Mouse (Mus musculus) CD4-positive, CD25-positive, alpha-beta regulatory T cell, adult 4 months (primary cell): Measurements from ENCODE around the gene Rdh16f2. TPM values are rescaled to one million over a fixed set of nuclear protein-coding genes. Genes with fewer than 3 reads are reported as not detected.
"Not testable (repeated sequence)": the region's sequence is repeated elsewhere in the genome, so short reads cannot be mapped to it uniquely, and the experiment has no call there.

Experiments
- ATAC-seq: one replicate; pipeline ENCODE4 v1.8.0; 2017
- polyA plus RNA-seq, 2 experiments: library from polyadenylated mRNA; unstranded; fragments of 100-300 nt; shearing (Covaris generic); gene quantifications; one replicate each; pipeline ENCODE4 v1.2.1; 2017

The Rdh16f2 gene
- polyA plus RNA-seq, 2 experiments from 2014 or later, result not detected

- ATAC-seq, result no peak
These were observed 25.2 kb downstream of the Rdh16f2 start for GRCm38 (mm10) chr10:127891481-127891880.

GRCm38 (mm10) chr10:127893163-127894022 is 27.1 kb downstream of the Rdh16f2 start:
- ATAC-seq, result not testable (repeated sequence)

GRCm38 (mm10) chr10:127896705-127897104 is 30.4 kb downstream of the Rdh16f2 start:
- ATAC-seq, result no peak

- no peak for ATAC-seq
These were observed 31.2 kb downstream of the Rdh16f2 start for GRCm38 (mm10) chr10:127897506-127897905.

- no peak for ATAC-seq
These were observed 31.9 kb downstream of the Rdh16f2 start, which contains the start of gene Sdr9c7 for GRCm38 (mm10) chr10:127898218-127898617. Sdr9c7 (plus strand) TSS chr10:127898518.

- no peak for ATAC-seq
These were observed 33.5 kb downstream of the Rdh16f2 start for GRCm38 (mm10) chr10:127899783-127900182.

GRCm38 (mm10) chr10:127901751-127902150 is 35.5 kb downstream of the Rdh16f2 start:
- ATAC-seq, result no peak

- ATAC-seq, result no peak
These were observed 36.8 kb downstream of the Rdh16f2 start for GRCm38 (mm10) chr10:127903116-127903515.

- no peak for ATAC-seq
These were observed 38.6 kb downstream of the Rdh16f2 start for GRCm38 (mm10) chr10:127904718-127905446.

- no peak for ATAC-seq
These were observed 39.9 kb downstream of the Rdh16f2 start for GRCm38 (mm10) chr10:127906138-127906537.

- no peak for ATAC-seq
These were observed 41.2 kb downstream of the Rdh16f2 start for GRCm38 (mm10) chr10:127907386-127907951.

GRCm38 (mm10) chr10:127915578-127915977 is 49.3 kb downstream of the Rdh16f2 start:
- ATAC-seq, result no peak

GRCm38 (mm10) chr10:127917183-127917582 is 50.9 kb downstream of the Rdh16f2 start:
- ATAC-seq, result not testable (repeated sequence)

GRCm38 (mm10) chr10:127917651-127918050 is 51.4 kb downstream of the Rdh16f2 start:
- ATAC-seq, result no peak

- ATAC-seq, result no peak
These were observed 56.0 kb downstream of the Rdh16f2 start for GRCm38 (mm10) chr10:127922241-127922640.

GRCm38 (mm10) chr10:127923024-127923423 is 56.8 kb downstream of the Rdh16f2 start:
- ATAC-seq, result no peak

- ATAC-seq, result no peak
These were observed 58.5 kb downstream of the Rdh16f2 start for GRCm38 (mm10) chr10:127924597-127925378.

Other genes starting within 250 kb of the Rdh16f2 start
- under 1 TPM; 0.30 to 0.96 TPM for gene Lrp1, start 245.3 kb upstream of the Rdh16f2 start, polyA plus RNA-seq
- 100 to 1,000 TPM; 173 to 320 TPM for gene Stat6, start 223.5 kb upstream of the Rdh16f2 start, polyA plus RNA-seq
- gene Nemp1, start 199.6 kb upstream of the Rdh16f2 start, polyA plus RNA-seq, result 1 to 10 TPM; 2.5 to 4.0 TPM
- gene Nab2, start 197.9 kb upstream of the Rdh16f2 start, polyA plus RNA-seq, result 10 to 100 TPM in 1 of 2 experiments, 1 to 10 TPM in 1; 8.9 to 10.8 TPM
- not detected for gene Myo1a, start 161.3 kb upstream of the Rdh16f2 start, polyA plus RNA-seq
- gene Tac2, start 142.0 kb upstream of the Rdh16f2 start, polyA plus RNA-seq, result not detected
- under 1 TPM; 0.57 to 0.81 TPM for gene Zbtb39, start 126.9 kb upstream of the Rdh16f2 start, polyA plus RNA-seq
- gene Gpr182, start 114.7 kb upstream of the Rdh16f2 start, polyA plus RNA-seq, result under 1 TPM in 1 of 2 experiments, not detected in 1; 0.29 TPM
- gene Rdh1, start 106.8 kb upstream of the Rdh16f2 start, polyA plus RNA-seq, result under 1 TPM in 1 of 2 experiments, not detected in 1; 0.27 TPM
- gene Rdh16f1, start 106.7 kb upstream of the Rdh16f2 start, polyA plus RNA-seq, result under 1 TPM in 1 of 2 experiments, not detected in 1; 0.40 TPM
- 1 to 10 TPM in 1 of 2 experiments, not detected in 1; 1.5 TPM for gene Rdh9, start 90.1 kb upstream of the Rdh16f2 start, polyA plus RNA-seq
- not detected for gene Rdh16, start 65.3 kb upstream of the Rdh16f2 start, polyA plus RNA-seq
- gene Rdh19, start 16.5 kb upstream of the Rdh16f2 start, polyA plus RNA-seq, result not detected
- gene Rdh7, start 22.3 kb downstream of the Rdh16f2 start, polyA plus RNA-seq, result not detected
- not detected for gene Sdr9c7, start 32.0 kb downstream of the Rdh16f2 start, polyA plus RNA-seq
- not detected for gene Hsd17b6, start 141.1 kb downstream of the Rdh16f2 start, polyA plus RNA-seq
- 10 to 100 TPM; 18.9 to 20.2 TPM for gene Prim1, start 148.7 kb downstream of the Rdh16f2 start, polyA plus RNA-seq
- 100 to 1,000 TPM; 957 to 1,000 TPM for gene Naca, start 169.1 kb downstream of the Rdh16f2 start, polyA plus RNA-seq
- 100 to 1,000 TPM; 234 to 353 TPM for gene Ptges3, start 192.5 kb downstream of the Rdh16f2 start, polyA plus RNA-seq
- gene Atp5b, start 216.8 kb downstream of the Rdh16f2 start, polyA plus RNA-seq, result 100 to 1,000 TPM; 455 to 512 TPM
- gene Baz2a, start 225.1 kb downstream of the Rdh16f2 start, polyA plus RNA-seq, result 10 to 100 TPM; 50.9 to 75.4 TPM